Mouse (Mus musculus): ENCODE results near the gene Rab17.

Gene Rab17

GRCm38 (mm10) chr1:90969347-90969784 lies at the start of gene Rab17:
Gene Rab17 (minus strand): TSS chr1:90969661.
- no peak for DNase-seq (ENCODE audit: low spot score)

GRCm38 (mm10) chr1:91017111-91017758 lies 47.8 kb upstream of the Rab17 start:
- DNase-seq (ENCODE audit: low spot score): no peak

GRCm38 (mm10) chr1:91015571-91015970 lies 46.1 kb upstream of the Rab17 start:
- no peak for DNase-seq (ENCODE audit: low spot score)

GRCm38 (mm10) chr1:91013803-91014202 lies 44.3 kb upstream of the Rab17 start:
- DNase-seq (ENCODE audit: low spot score): no peak

- no peak for DNase-seq (ENCODE audit: low spot score)
Observed at GRCm38 (mm10) chr1:91011336-91011735, 41.9 kb upstream of the Rab17 start.

- no peak for DNase-seq (ENCODE audit: low spot score)
Observed at GRCm38 (mm10) chr1:91010716-91011115, 41.3 kb upstream of the Rab17 start.

GRCm38 (mm10) chr1:91010216-91010615 lies 40.8 kb upstream of the Rab17 start:
- DNase-seq (ENCODE audit: low spot score): no peak

GRCm38 (mm10) chr1:91009266-91009665 lies 39.8 kb upstream of the Rab17 start:
- no peak for DNase-seq (ENCODE audit: low spot score)

GRCm38 (mm10) chr1:91008746-91009145 lies 39.3 kb upstream of the Rab17 start:
- DNase-seq (ENCODE audit: low spot score): no peak

GRCm38 (mm10) chr1:91008147-91008682 lies 38.8 kb upstream of the Rab17 start:
- DNase-seq (ENCODE audit: low spot score): no peak

GRCm38 (mm10) chr1:91006708-91007107 lies 37.2 kb upstream of the Rab17 start:
- DNase-seq (ENCODE audit: low spot score): no peak

- DNase-seq (ENCODE audit: low spot score): no peak
Observed at GRCm38 (mm10) chr1:91006037-91006436, 36.6 kb upstream of the Rab17 start.

- no peak for DNase-seq (ENCODE audit: low spot score)
Observed at GRCm38 (mm10) chr1:91003522-91004253, 34.2 kb upstream of the Rab17 start.

- DNase-seq (ENCODE audit: low spot score): no peak
Observed at GRCm38 (mm10) chr1:91002641-91003040, 33.2 kb upstream of the Rab17 start.

- DNase-seq (ENCODE audit: low spot score): no peak
Observed at GRCm38 (mm10) chr1:91001871-91002539, 32.5 kb upstream of the Rab17 start.

- no peak for DNase-seq (ENCODE audit: low spot score)
Observed at GRCm38 (mm10) chr1:91001101-91001500, 31.6 kb upstream of the Rab17 start.

- DNase-seq (ENCODE audit: low spot score): no peak
Observed at GRCm38 (mm10) chr1:90999911-91000601, 30.6 kb upstream of the Rab17 start.

GRCm38 (mm10) chr1:90998891-90999611 lies 29.6 kb upstream of the Rab17 start:
- DNase-seq (ENCODE audit: low spot score): no peak

GRCm38 (mm10) chr1:90998268-90998890 lies 28.9 kb upstream of the Rab17 start, which contains the start of gene Lrrfip1:
Gene Lrrfip1 (plus strand): TSS chr1:90998737.
- no peak for DNase-seq (ENCODE audit: low spot score)

- no peak for DNase-seq (ENCODE audit: low spot score)
Observed at GRCm38 (mm10) chr1:90997641-90998040, 28.2 kb upstream of the Rab17 start.

GRCm38 (mm10) chr1:90997136-90997535 lies 27.7 kb upstream of the Rab17 start:
- DNase-seq (ENCODE audit: low spot score): no peak

Data from ovary, adult 18-20 months (tissue).